Mouse (Mus musculus) limb, embryonic 10.5 days (tissue): Measurements from ENCODE around the gene Prkch. TPM values are rescaled to one million over a fixed set of nuclear protein-coding genes. Genes with fewer than 3 reads are reported as not detected.

Experiments used
- DNase-seq: peaks from one replicate; pipeline ENCODE4 v3.0.0-alpha.2; 2017; ENCODE audit warnings: low spot score
- H3K27ac ChIP-seq: fragments of 300-500 bp; sonication (generic); 2 replicates; pipeline ENCODE4 v1.5.1; 2016; ENCODE audit warnings: mild to moderate bottlenecking
- H3K27me3 ChIP-seq: fragments of 300-500 bp; sonication (generic); 2 replicates; pipeline ENCODE4 v1.6.1; 2016; ENCODE audit warnings: low read depth, mild to moderate bottlenecking; ENCODE audit not compliant: poor library complexity, severe bottlenecking
- H3K36me3 ChIP-seq: fragments of 300-500 bp; sonication (generic); 2 replicates; pipeline ENCODE4 v1.6.1; 2016; ENCODE audit warnings: mild to moderate bottlenecking, moderate library complexity
- H3K4me1 ChIP-seq: fragments of 300-500 bp; sonication (generic); 2 replicates; pipeline ENCODE4 v1.6.1; 2016
- H3K4me3 ChIP-seq: fragments of 300-500 bp; sonication (generic); 2 replicates; pipeline ENCODE4 v1.5.1; 2016; ENCODE audit warnings: mild to moderate bottlenecking, moderate library complexity
- H3K9me3 ChIP-seq: fragments of 300-500 bp; sonication (generic); replicated peaks from 2 replicates; pipeline ENCODE4 v1.6.1; 2016; ENCODE audit warnings: mild to moderate bottlenecking
- WGBS: fragments of 180-500 bp; shearing (Covaris S2); methylation state at CpG from one replicate; pipeline ENCODE4 v1.1.7; 2016; 5-methylcytosine and 5-hydroxymethylcytosine counted together
- polyA plus RNA-seq: library from polyadenylated mRNA; unstranded; fragments of >200 nt; fragmentation: Nextera tagmentation; extraction: Ambion mirVana; gene quantifications from 2 replicates; pipeline ENCODE4 v1.2.1, GENCODE M21; 2016

Prkch gene
- polyA plus RNA-seq, 1 experiment from 2014 or later, result 7.4 TPM

GRCm38 (mm10) chr12:73812198-73812597, 227.6 kb downstream of the Prkch start:
- Histone ChIP-seq H3K36me3 (no peaks in the 10 kb centered on the region), H3K9me3 (no peaks in the 10 kb centered on the region), H3K4me3 (no peak overlapping the region), H3K27me3 (no peaks in the 10 kb centered on the region), H3K4me1 (peaks cover 8% of the 10 kb centered on the region), H3K27ac (no peak overlapping the region)
- 89% methylated on average over 6 of the region's 6 CpGs for WGBS
- no peak for DNase-seq

DNA sequence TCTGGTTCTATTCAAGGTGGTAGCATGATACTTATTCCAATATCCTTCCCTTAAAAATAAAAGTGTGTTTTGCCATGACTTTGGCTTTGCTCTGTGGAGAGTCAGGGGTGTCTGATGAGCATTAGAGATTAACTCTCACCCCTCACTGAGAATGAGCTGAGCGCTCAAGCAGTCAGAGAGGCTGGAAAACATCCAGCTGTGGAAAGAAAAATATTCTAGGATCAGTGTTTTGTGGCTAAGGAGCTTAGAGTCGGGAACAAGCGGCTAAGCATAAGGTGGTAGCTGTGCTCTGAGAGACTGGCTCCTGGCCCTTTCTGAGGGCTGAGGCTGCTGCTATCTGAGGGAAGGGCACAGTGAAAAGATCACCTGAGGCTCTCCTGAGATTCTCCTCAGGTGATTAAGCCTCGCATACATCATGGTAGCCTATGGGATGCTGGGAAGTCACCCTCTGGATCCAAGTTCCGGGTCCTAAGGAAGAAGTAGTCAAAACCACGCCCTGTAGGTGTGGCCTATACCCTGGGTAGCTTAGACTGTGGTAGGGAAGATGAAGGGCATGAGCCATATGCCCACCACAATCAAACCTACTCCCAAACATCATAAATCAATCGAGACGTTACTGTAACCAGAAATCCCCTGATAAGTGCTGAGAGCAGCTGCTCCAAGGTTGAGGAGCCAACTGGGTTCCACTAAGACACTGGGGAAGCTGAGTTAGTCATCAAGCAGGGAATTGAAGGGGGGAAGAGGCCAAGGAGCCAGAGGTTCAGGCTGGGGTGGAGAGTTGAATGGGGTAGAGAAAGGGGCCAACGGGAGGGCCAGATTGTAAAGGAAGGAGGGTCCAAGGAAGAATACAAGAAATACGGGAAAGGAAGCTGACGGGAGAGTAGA, 228.7 kb downstream of the Prkch start:
- H3K4me3 ChIP-seq, result no peak overlapping the region
- peaks cover 8% of the 10 kb centered on the region for H3K4me1 ChIP-seq
- no peaks in the 10 kb centered on the region for H3K36me3 ChIP-seq
- no peak for DNase-seq
- 64% methylated on average over 11 of the region's 11 CpGs for WGBS
- no peaks in the 10 kb centered on the region for H3K27me3 ChIP-seq
- no peaks in the 10 kb centered on the region for H3K9me3 ChIP-seq
- H3K27ac ChIP-seq, result no peak overlapping the region

GRCm38 (mm10) chr12:73814056-73814735, 229.6 kb downstream of the Prkch start:
- Histone ChIP-seq H3K9me3 (no peaks in the 10 kb centered on the region), H3K4me1 (peaks cover 8% of the 10 kb centered on the region), H3K4me3 (no peak overlapping the region), H3K27ac (no peak overlapping the region), H3K27me3 (no peaks in the 10 kb centered on the region), H3K36me3 (no peaks in the 10 kb centered on the region)
- no peak for DNase-seq
- 92% methylated on average over 5 of the region's 5 CpGs for WGBS

DNA sequence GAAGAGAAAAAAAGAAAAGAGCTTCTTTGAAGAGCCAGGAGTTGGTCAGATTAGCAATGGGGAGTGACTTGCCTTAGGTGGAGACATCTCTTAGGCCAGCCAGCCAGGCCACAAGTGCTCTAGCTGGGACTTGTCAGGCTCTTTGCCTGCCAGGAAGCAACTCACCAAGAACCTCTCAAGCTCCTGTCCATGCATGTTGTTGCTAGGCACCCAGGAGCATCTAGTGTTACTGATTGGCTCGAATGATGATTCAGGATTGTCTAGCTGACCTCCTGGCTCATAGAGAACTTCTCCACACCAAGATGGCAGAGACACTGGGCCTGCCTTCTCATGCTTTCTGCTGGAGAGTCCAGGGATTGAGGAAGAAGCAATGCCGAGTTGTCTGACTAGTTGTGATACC, 230.3 kb downstream of the Prkch start:
- Histone ChIP-seq H3K4me1 (peaks cover 6% of the 10 kb centered on the region), H3K4me3 (no peak overlapping the region), H3K27ac (no peak overlapping the region), H3K36me3 (no peaks in the 10 kb centered on the region), H3K9me3 (no peaks in the 10 kb centered on the region), H3K27me3 (no peaks in the 10 kb centered on the region)
- WGBS, result 88% methylated on average over 2 of the region's 2 CpGs
- no peak for DNase-seq

- no peaks in the 10 kb centered on the region for H3K27me3 ChIP-seq
Observed at GRCm38 (mm10) chr12:73815463-73815862, 230.9 kb downstream of the Prkch start.

GRCm38 (mm10) chr12:73815892-73816291, 231.3 kb downstream of the Prkch start:
- Histone ChIP-seq H3K27ac (no peak overlapping the region), H3K4me3 (no peak overlapping the region), H3K36me3 (no peaks in the 10 kb centered on the region), H3K27me3 (no peaks in the 10 kb centered on the region), H3K4me1 (no peaks in the 10 kb centered on the region), H3K9me3 (no peaks in the 10 kb centered on the region)
- 63% methylated on average over 2 of the region's 2 CpGs for WGBS
- no peak for DNase-seq

More at GRCm38 (mm10) chr12:73815463-73815862, 230.9 kb downstream of the Prkch start:
- H3K4me1 ChIP-seq, result peaks cover 1% of the 10 kb centered on the region
- no peak for DNase-seq
- no peaks in the 10 kb centered on the region for H3K9me3 ChIP-seq
- 88% methylated on average over 4 of the region's 4 CpGs for WGBS
- no peak overlapping the region for H3K27ac ChIP-seq
- no peak overlapping the region for H3K4me3 ChIP-seq
- no peaks in the 10 kb centered on the region for H3K36me3 ChIP-seq

DNA sequence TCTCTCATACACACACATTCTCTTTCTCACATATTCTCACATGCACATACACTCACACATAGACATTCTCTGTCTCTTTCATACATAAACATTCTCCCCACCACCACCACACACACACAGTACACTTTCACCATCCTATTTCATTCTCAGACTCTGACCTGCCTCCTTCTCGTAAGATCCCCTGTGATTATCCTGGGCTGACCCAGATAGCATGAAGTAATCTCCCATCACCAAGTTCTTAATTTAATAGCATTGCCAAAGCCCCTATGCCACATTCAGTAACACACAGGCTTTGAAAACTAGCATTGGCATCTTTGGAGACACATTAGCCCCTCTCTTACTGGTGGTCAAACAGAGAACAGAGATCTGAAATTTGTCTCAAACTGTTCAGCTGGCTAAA, 232.3 kb downstream of the Prkch start:
- H3K27me3 ChIP-seq, result no peaks in the 10 kb centered on the region
- no peak overlapping the region for H3K27ac ChIP-seq
- no peaks in the 10 kb centered on the region for H3K4me1 ChIP-seq
- no peak overlapping the region for H3K4me3 ChIP-seq
- no peak for DNase-seq
- no peaks in the 10 kb centered on the region for H3K9me3 ChIP-seq
- 86% methylated on average over 1 of the region's 1 CpGs for WGBS
- H3K36me3 ChIP-seq, result no peaks in the 10 kb centered on the region

GRCm38 (mm10) chr12:73818801-73819200, 234.2 kb downstream of the Prkch start:
- H3K4me3 ChIP-seq, result no peak overlapping the region
- H3K27me3 ChIP-seq, result no peaks in the 10 kb centered on the region
- H3K27ac ChIP-seq, result no peak overlapping the region
- no peaks in the 10 kb centered on the region for H3K9me3 ChIP-seq
- H3K36me3 ChIP-seq, result no peaks in the 10 kb centered on the region
- no peak for DNase-seq
- H3K4me1 ChIP-seq, result no peaks in the 10 kb centered on the region
- 82% methylated on average over 1 of the region's 1 CpGs for WGBS

DNA sequence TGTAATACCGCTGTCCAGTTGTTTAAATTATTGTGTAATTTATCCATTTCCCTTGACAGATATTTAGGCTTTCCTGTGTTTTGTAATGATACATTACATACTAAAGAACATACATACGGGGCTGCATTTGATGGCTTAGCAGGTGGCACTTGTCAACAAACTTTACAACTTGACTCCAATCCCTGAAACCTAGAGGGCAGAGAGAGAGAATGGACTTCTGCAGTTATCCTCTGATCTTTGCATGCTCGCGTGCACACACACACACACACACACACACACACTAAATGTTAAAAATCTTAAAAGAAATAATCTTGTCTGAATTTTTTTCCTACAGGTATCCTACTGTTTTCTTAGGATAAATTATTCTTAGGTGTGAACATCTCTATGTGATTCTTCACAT, 236.6 kb downstream of the Prkch start:
- no peak for DNase-seq
- Histone ChIP-seq H3K36me3 (no peaks in the 10 kb centered on the region), H3K27me3 (no peaks in the 10 kb centered on the region), H3K27ac (no peak overlapping the region), H3K4me3 (no peak overlapping the region), H3K4me1 (no peaks in the 10 kb centered on the region), H3K9me3 (no peaks in the 10 kb centered on the region)
- 89% methylated on average over 4 of the region's 4 CpGs for WGBS

- Histone ChIP-seq H3K4me1 (no peaks in the 10 kb centered on the region), H3K27ac (no peak overlapping the region), H3K9me3 (no peaks in the 10 kb centered on the region), H3K36me3 (no peaks in the 10 kb centered on the region), H3K4me3 (no peak overlapping the region), H3K27me3 (no peaks in the 10 kb centered on the region)
- 89% methylated on average over 12 of the region's 12 CpGs for WGBS
- DNase-seq, result no peak
Observed at GRCm38 (mm10) chr12:73822331-73822730, 237.7 kb downstream of the Prkch start.

- DNase-seq, result no peak
- H3K27ac ChIP-seq, result no peak overlapping the region
- H3K36me3 ChIP-seq, result no peaks in the 10 kb centered on the region
- 79% methylated on average over 1 of the region's 1 CpGs for WGBS
- H3K27me3 ChIP-seq, result no peaks in the 10 kb centered on the region
- no peaks in the 10 kb centered on the region for H3K4me1 ChIP-seq
- H3K4me3 ChIP-seq, result no peak overlapping the region
- no peaks in the 10 kb centered on the region for H3K9me3 ChIP-seq
Observed at GRCm38 (mm10) chr12:73824828-73825227, 240.2 kb downstream of the Prkch start.
